Mouse (Mus musculus): ENCODE measurements at regions not wholly inside any gene's neighbourhood (a gene's known extent, or its start where the extent isn't known, plus 50 kb on each side); places are given as distances from the start of the nearest gene placed in this dataset.

DNA sequence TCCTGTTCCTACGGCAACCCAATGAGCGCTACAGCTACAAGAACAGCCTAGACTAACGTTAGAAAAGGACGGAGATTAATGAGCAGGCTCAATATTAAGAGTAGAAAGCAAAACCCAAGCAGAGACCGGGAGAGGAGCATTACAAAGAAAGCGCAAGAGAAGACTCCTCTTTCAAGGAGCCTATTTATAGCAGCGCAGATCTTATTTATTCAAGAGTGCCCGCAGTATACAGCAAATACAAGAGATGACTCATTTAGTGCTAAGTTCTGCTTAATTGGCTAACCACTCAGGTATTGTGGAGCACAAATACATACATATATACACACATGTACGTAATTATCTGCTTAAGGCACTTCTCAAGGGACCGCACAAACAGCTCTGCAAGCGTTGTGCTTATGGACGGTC is 377.2 kb downstream of the Gpd2 start:
- DNase-seq (ENCODE audit: low read depth) = peak; percentile 84
- TF ChIP-seq CTCF (IDR thresholded peaks at IDR 0.05; ENCODE audit: borderline replicate concordance, extremely low read depth, insufficient read depth, insufficient read length) (no peak), POLR2A (IDR thresholded peaks at IDR 0.05; ENCODE audit: borderline replicate concordance, extremely low read depth, insufficient read depth, insufficient read length, poor library complexity, severe bottlenecking) (no peak)

DNA sequence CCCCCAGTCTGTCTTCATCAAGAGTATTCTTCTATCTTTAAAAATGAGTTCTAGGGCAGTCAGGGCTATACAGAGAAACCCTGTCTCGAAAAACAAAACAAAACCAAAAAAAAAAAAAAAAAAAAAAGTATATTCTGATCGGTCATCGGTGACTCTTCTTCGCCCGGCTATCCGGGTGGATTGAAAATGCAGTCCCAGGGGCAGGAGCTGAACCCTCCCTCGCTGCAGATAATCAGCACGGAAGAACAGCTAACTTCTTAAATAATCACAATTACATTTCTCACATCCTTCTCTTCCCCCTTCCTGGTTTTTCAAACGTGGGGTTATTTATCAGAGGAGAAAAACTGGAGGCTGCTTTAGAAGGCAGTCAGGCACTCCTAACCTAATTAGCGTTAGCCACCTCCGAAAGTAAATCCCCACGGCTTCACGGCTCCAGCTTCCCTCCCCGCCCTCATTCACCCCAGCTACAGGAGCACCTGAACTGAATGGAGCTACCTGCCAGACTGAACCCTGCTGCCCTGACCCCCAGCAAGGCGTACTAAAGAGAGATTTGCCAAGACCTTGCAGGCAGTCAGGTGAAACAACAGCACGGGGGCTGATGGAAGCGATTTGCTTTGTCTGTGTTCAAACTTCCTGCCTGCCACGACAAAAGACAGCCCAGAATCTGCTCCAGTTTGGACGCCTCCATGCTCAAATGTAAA is 379.2 kb downstream of the Gpd2 start:
- peak; percentile 66 for DNase-seq (ENCODE audit: low read depth)
- TF ChIP-seq CTCF (IDR thresholded peaks at IDR 0.05; ENCODE audit: borderline replicate concordance, extremely low read depth, insufficient read depth, insufficient read length) (no peak), POLR2A (IDR thresholded peaks at IDR 0.05; ENCODE audit: borderline replicate concordance, extremely low read depth, insufficient read depth, insufficient read length, poor library complexity, severe bottlenecking) (no peak)

DNA sequence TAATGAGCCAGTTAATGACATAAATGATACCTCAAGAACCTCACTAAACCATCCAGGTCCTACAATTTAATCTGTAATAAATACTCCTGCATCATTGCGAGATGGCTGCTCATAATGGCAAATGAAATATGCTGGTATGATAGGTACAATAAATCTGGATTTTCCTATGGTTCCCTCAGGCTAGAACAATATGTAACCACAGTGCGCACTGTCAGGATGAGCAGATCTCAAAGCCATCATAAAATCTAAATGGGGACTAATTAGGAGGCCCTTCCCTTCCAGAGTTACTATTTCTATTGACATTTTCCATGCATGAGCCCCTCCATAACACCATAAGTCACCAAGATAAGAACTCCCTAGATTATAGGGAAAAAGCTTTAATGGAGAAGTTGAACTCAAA is 379.8 kb downstream of the Gpd2 start:
- DNase-seq (ENCODE audit: low read depth) = no peak
- TF ChIP-seq CTCF (IDR thresholded peaks at IDR 0.05; ENCODE audit: borderline replicate concordance, extremely low read depth, insufficient read depth, insufficient read length) = no peak
- TF ChIP-seq POLR2A (IDR thresholded peaks at IDR 0.05; ENCODE audit: borderline replicate concordance, extremely low read depth, insufficient read depth, insufficient read length, poor library complexity, severe bottlenecking) = no peak

DNA sequence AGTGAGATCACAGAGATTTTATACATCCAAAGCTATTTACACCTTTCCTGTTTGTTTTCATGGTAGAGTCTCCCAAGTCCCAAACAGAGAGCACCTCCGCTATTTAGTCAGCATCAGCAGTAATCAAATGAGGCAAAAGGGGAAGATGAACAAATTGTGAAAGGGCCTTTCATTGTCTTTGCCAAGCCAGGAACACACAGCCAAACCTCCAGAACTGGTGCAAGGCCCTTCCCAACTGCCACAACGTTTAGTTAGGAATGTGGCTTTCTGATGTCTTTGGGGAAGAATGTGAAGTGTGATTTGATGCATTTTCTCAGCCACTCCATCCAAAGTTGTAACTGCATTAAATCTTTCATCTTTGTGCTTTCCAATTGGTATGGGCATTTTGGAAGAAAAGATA is 353.6 kb upstream of the Galnt5 start:
- DNase-seq (ENCODE audit: low read depth) = no peak
- TF ChIP-seq POLR2A (IDR thresholded peaks at IDR 0.05; ENCODE audit: borderline replicate concordance, extremely low read depth, insufficient read depth, insufficient read length, poor library complexity, severe bottlenecking) (no peak), CTCF (IDR thresholded peaks at IDR 0.05; ENCODE audit: borderline replicate concordance, extremely low read depth, insufficient read depth, insufficient read length) (no peak)

DNA sequence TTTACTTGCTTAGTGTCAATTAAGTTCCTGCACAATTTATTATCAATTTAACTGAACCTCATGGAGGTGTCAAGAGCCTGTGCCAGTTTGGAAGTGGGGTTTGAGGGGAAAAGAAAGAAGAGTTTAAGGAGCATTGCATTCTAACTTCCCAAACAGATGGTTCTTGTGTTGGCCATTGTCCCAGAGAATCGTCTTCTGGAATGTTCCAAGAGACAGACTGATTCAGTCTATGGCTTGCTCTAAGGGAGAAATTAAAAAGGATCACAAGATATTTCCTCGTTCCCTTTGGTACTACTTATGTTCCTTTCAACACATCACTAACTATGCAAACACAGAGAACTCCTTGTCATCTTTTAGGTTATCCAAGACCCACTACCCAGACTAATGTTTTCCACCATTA is 353.1 kb upstream of the Galnt5 start:
- peak; percentile 12 for DNase-seq (ENCODE audit: low read depth)
- TF ChIP-seq CTCF (IDR thresholded peaks at IDR 0.05; ENCODE audit: borderline replicate concordance, extremely low read depth, insufficient read depth, insufficient read length) (no peak), POLR2A (IDR thresholded peaks at IDR 0.05; ENCODE audit: borderline replicate concordance, extremely low read depth, insufficient read depth, insufficient read length, poor library complexity, severe bottlenecking) (no peak)

DNA sequence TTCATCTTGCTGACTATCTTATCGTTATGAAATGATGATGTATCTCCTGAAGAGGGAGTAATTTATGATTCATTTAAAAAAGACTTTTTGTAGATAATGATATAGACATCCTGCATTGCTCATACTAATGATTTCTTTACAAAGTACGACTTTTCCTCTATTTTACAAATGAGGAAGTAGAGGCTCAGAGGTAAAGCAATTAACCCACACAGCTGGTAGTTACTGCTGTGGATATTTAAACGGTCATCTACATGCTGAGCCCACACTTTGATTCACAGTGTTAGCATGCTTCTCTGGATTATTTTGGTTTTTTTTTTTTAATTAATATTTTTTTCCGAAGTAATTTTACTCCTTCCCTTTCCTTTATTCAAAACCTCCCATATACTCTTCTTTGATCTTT is 348.7 kb upstream of the Galnt5 start:
- TF ChIP-seq CTCF (IDR thresholded peaks at IDR 0.05; ENCODE audit: borderline replicate concordance, extremely low read depth, insufficient read depth, insufficient read length) (no peak), POLR2A (IDR thresholded peaks at IDR 0.05; ENCODE audit: borderline replicate concordance, extremely low read depth, insufficient read depth, insufficient read length, poor library complexity, severe bottlenecking) (no peak)
- no peak for DNase-seq (ENCODE audit: low read depth)

DNA sequence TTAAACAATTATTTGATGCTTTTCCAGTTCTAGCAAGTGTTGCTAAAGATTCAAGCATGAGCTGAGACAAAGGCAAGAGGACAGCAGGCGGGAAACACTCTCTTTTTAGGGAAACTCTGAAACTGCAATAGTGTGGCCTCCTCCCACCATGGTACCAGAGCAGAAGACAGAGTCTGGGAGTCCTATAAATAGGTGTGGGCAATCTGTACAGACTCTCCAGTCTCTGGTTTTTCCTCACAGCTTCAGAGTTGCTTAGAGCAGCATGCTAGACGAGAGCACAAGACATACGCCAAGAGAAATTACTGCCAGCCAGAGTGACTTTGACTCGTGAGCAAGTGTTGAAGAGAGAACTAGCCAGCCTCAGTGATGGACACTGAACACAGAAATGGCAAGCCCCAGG is 340.3 kb upstream of the Galnt5 start:
- no peak for DNase-seq (ENCODE audit: low read depth)

DNA sequence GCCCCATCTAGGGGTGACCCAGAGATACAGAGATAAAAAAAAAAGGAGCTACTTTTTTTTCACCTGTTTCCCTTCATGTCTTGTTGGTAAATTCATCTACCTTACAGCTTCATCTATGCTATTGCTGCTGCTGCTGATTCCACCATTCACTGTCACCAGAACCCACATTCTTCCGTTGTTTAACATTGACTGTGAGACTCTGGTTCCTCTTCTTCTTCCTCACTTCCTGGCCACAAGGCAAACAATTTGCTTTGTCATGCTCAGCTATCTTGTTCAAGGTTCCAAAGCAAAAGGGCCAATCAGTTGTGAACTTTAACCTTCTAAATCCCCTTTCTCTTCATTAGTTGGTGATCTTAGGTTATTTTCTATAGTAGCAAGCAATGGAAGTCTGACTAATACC is 335.8 kb upstream of the Galnt5 start:
- TF ChIP-seq CTCF (IDR thresholded peaks at IDR 0.05; ENCODE audit: borderline replicate concordance, extremely low read depth, insufficient read depth, insufficient read length) (no peak), POLR2A (IDR thresholded peaks at IDR 0.05; ENCODE audit: borderline replicate concordance, extremely low read depth, insufficient read depth, insufficient read length, poor library complexity, severe bottlenecking) (no peak)
- DNase-seq (ENCODE audit: low read depth) = no peak

More for the DNA sequence above, 340.3 kb upstream of the Galnt5 start:
- no peak for TF ChIP-seq POLR2A (IDR thresholded peaks at IDR 0.05; ENCODE audit: borderline replicate concordance, extremely low read depth, insufficient read depth, insufficient read length, poor library complexity, severe bottlenecking)
- no peak for TF ChIP-seq CTCF (IDR thresholded peaks at IDR 0.05; ENCODE audit: borderline replicate concordance, extremely low read depth, insufficient read depth, insufficient read length)

DNA sequence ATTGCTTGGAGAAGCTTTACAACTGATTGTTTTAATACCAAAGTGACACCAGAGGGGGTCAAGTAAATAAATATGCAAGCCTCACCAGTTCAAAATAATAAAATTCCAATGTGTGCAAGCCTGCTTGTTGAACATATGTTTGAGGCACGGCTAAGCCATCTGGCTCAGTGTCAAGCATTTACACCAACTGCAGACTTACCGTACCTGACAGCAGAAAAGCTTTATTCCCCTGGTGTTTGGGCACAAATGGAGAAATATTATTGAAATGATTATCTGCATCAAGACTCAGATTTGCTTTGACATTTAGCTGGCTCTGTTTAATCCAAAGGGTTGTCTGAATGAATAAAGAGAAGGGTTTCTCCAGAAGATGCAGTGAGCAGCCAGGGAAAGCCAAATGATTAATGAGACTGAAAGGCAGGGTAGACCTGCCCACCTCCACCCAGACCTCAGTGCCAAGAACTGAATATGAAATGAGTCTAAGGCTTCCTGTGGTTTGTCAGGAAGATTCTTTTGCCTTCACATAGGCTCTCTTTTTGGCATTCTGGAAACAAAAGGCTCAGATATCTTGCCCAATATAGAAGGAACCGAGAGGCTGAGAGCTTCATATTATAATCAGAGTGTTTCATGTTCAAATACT is 325.6 kb upstream of the Galnt5 start:
- TF ChIP-seq CTCF (IDR thresholded peaks at IDR 0.05; ENCODE audit: borderline replicate concordance, extremely low read depth, insufficient read depth, insufficient read length) (no peak), POLR2A (IDR thresholded peaks at IDR 0.05; ENCODE audit: borderline replicate concordance, extremely low read depth, insufficient read depth, insufficient read length, poor library complexity, severe bottlenecking) (no peak)
- peak; percentile 86 for DNase-seq (ENCODE audit: low read depth)

DNA sequence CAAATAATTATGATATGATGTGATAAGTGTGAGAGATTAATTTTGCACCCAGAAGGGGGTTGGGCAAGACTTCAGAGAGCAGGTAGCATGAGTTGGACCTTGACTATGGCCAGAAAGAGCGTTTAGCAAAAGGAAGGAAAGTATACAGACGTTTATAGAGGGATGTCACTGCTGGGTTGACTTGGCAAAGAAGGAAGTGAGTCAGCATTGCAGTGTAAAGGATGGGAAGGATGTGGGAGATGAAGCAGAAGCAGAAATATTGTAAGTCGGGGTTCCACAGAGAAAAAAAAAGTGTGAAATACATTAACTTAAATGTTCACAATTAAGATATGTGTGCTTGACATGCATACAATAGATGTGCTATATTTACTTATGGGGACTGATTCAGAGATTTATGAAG is 307.8 kb upstream of the Galnt5 start:
- TF ChIP-seq POLR2A (IDR thresholded peaks at IDR 0.05; ENCODE audit: borderline replicate concordance, extremely low read depth, insufficient read depth, insufficient read length, poor library complexity, severe bottlenecking) (no peak), CTCF (IDR thresholded peaks at IDR 0.05; ENCODE audit: borderline replicate concordance, extremely low read depth, insufficient read depth, insufficient read length) (no peak)
- no peak for DNase-seq (ENCODE audit: low read depth)

DNA sequence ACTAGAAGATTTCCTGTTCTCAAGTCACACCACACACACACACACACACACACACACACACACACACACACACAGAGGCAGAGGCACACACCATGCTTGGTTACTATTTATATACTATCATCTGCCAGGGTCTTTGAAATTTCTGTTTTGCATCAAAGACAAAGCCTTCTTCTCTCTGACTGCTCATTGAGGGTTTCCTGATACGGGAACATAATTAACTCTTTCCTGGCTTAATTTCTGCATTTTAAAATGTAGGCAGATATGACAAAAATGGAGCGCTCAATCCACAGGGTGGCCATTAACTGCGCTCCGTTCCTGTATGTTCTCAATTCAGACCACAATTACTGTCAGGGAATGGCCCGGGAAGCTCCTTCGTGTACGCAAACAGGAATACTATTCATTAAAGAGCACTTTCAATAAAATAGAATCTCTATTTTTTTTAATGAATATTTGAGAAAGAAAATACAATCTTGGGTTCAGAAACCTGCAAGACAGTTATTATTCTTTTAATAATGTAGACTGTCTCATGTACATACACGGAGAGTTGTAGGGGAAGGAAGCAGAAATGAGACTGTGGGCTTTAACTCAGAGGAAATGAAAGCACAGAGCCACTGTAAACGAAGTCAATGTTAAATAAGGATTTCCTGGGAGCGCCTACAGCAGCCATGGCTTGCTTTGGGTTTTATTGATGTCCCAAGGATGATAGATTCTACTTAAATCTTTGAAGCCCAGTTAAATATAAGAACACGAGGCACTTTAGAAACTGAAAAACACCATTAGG is 300.5 kb upstream of the Galnt5 start:
- peak; percentile 84 for DNase-seq (ENCODE audit: low read depth)

More for the DNA sequence above, 300.5 kb upstream of the Galnt5 start:
- no peak for TF ChIP-seq POLR2A (IDR thresholded peaks at IDR 0.05; ENCODE audit: borderline replicate concordance, extremely low read depth, insufficient read depth, insufficient read length, poor library complexity, severe bottlenecking)
- no peak for TF ChIP-seq CTCF (IDR thresholded peaks at IDR 0.05; ENCODE audit: borderline replicate concordance, extremely low read depth, insufficient read depth, insufficient read length)

Measured in brain, embryonic 14.5 days (tissue).